Mouse (Mus musculus): ENCODE measurements around the gene Traf3.

GRCm38 (mm10) chr12:111271406-111271805 lies 105.2 kb downstream of the Traf3 start:
- no peak for TF ChIP-seq POLR2A (IDR thresholded peaks at IDR 0.05; ENCODE audit: extremely low read depth, insufficient read depth, low read length)
- no peak for TF ChIP-seq CTCF (IDR thresholded peaks at IDR 0.05; ENCODE audit: low read depth, low read length)
